Mouse (Mus musculus) liver, postnatal 0 days (tissue): ENCODE data around the gene Tpbgl. TPM values are rescaled to one million over a fixed set of nuclear protein-coding genes. Genes with fewer than 3 reads are reported as not detected.

Experiments used
- ATAC-seq: fragments of 200-750 bp; cut with Nextera tagmentation; 2 replicates; pipeline ENCODE4 v1.8.0; 2017; ENCODE audit warnings: mild to moderate bottlenecking, moderate library complexity
- DNase-seq: peaks from one replicate; pipeline ENCODE4 v3.0.0-alpha.2; 2016
- H3K27ac ChIP-seq: fragments of 300-500 bp; sonication (generic); 2 replicates; pipeline ENCODE4 v1.5.1; 2014; ENCODE audit warnings: antibody characterized with exemption, moderate library complexity, mild to moderate bottlenecking, low read depth
- H3K27me3 ChIP-seq: fragments of 300-500 bp; sonication (generic); 2 replicates; pipeline ENCODE4 v1.6.1; 2014; ENCODE audit warnings: low read length, control low read depth, mixed read lengths; ENCODE audit not compliant: insufficient read depth
- H3K36me3 ChIP-seq: fragments of 300-500 bp; sonication (generic); replicated peaks from 2 replicates; pipeline ENCODE4 v1.6.1; 2014; ENCODE audit warnings: mild to moderate bottlenecking, control low read depth, low read length, moderate library complexity, mixed read lengths; ENCODE audit not compliant: insufficient read depth
- H3K4me1 ChIP-seq: fragments of 300-500 bp; sonication (generic); 2 replicates; pipeline ENCODE4 v1.6.1; 2014; ENCODE audit warnings: antibody characterized with exemption, mild to moderate bottlenecking, control low read depth; ENCODE audit not compliant: insufficient read depth
- H3K4me2 ChIP-seq: fragments of 300-500 bp; sonication (generic); 2 replicates; pipeline ENCODE4 v1.6.1; 2014; ENCODE audit warnings: low read depth, mild to moderate bottlenecking, low read length, moderate library complexity, mixed read lengths
- H3K4me3 ChIP-seq: fragments of 300-500 bp; sonication (generic); 2 replicates; pipeline ENCODE4 v1.5.1; 2014; ENCODE audit warnings: low read depth, low read length
- H3K9ac ChIP-seq: fragments of 300-500 bp; sonication (generic); replicated peaks from 2 replicates; pipeline ENCODE4 v1.6.1; 2014; ENCODE audit warnings: mild to moderate bottlenecking, moderate library complexity
- H3K9me3 ChIP-seq: fragments of 300-500 bp; sonication (generic); 2 replicates; pipeline ENCODE4 v1.6.1; 2016; ENCODE audit warnings: mild to moderate bottlenecking, control low read depth, low read length, mixed read lengths
- CTCF ChIP-seq: sonication (generic); IDR thresholded peaks from 2 replicates; pipeline ENCODE4 v1.5.1; 2016; ENCODE audit warnings: antibody characterized with exemption, low read depth
- EP300 ChIP-seq: IDR thresholded peaks from 2 replicates; pipeline ENCODE4 v1.6.1; 2016; ENCODE audit warnings: antibody characterized with exemption, low read depth, mild to moderate bottlenecking
- WGBS: fragments of 180-500 bp; shearing (Covaris S2); extraction: QIAGEN DNeasy Blood & Tissue Kit; methylation state at CpG from one replicate; pipeline ENCODE4 v1.1.7; 2014; ENCODE audit not compliant: insufficient replicate concordance; 5-methylcytosine and 5-hydroxymethylcytosine counted together
- polyA plus RNA-seq: library from polyadenylated mRNA; unstranded; fragments of >200 nt; fragmentation: Nextera tagmentation; extraction: Ambion mirVana; gene quantifications from 2 replicates; pipeline ENCODE4 v1.2.1, GENCODE M21; 2015

Tpbgl gene
- polyA plus RNA-seq, 1 experiment from 2014 or later, result 0.55 TPM

- 62% methylated on average over 4 of the region's 4 CpGs for WGBS
- Histone ChIP-seq H3K9ac (no peak overlapping the region), H3K36me3 (no peaks in the 10 kb centered on the region), H3K27ac (no peak overlapping the region), H3K4me2 (no peak overlapping the region), H3K9me3 (no peaks in the 10 kb centered on the region), H3K4me1 (no peaks in the 10 kb centered on the region), H3K4me3 (no peak overlapping the region), H3K27me3 (no peaks in the 10 kb centered on the region)
- DNase-seq, result no peak
- no peak for ATAC-seq
- TF ChIP-seq EP300 (no peak), CTCF (no peak)
Measured at GRCm38 (mm10) chr7:99668802-99669201, 41.9 kb upstream of the Tpbgl start.

DNA sequence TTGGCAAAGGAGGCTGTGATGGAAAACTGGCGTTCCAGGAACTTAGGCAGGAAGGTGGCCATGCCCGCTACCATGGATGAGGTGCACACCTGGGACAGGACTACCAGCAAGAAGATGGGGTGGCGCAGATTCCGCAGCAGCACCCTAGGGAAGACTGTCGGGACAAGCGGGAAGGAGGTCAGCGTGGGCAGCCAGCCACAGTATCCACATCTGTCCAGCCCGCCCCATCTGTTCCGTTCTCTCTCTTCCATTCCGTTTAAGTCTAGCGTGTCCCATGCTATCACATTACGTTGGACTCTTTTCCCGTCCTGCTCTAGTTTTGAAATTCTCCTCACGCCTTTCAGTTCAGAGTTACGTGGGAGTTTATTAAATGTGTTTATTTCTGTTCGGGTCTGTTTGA is 40.2 kb upstream of the Tpbgl start:
- DNase-seq, result no peak
- Histone ChIP-seq H3K9me3 (no peaks in the 10 kb centered on the region), H3K4me2 (no peak overlapping the region), H3K27me3 (no peaks in the 10 kb centered on the region), H3K36me3 (no peaks in the 10 kb centered on the region), H3K4me1 (no peaks in the 10 kb centered on the region), H3K4me3 (no peak overlapping the region), H3K27ac (no peak overlapping the region), H3K9ac (no peak overlapping the region)
- ATAC-seq, result no peak
- TF ChIP-seq EP300, result no peak
- TF ChIP-seq CTCF, result no peak
- WGBS, result 91% methylated on average over 16 of the region's 16 CpGs

GRCm38 (mm10) chr7:99665731-99666452 is 39.0 kb upstream of the Tpbgl start:
- WGBS, result 80% methylated on average over 10 of the region's 10 CpGs
- H3K4me2 ChIP-seq, result no peak overlapping the region
- H3K36me3 ChIP-seq, result no peaks in the 10 kb centered on the region
- no peak for TF ChIP-seq EP300
- no peak for TF ChIP-seq CTCF
- no peaks in the 10 kb centered on the region for H3K27me3 ChIP-seq
- ATAC-seq (no peak), DNase-seq (no peak)
- no peak overlapping the region for H3K4me3 ChIP-seq
- no peak overlapping the region for H3K9ac ChIP-seq
- H3K4me1 ChIP-seq, result no peaks in the 10 kb centered on the region
- no peak overlapping the region for H3K27ac ChIP-seq
- H3K9me3 ChIP-seq, result no peaks in the 10 kb centered on the region

GRCm38 (mm10) chr7:99664571-99665485 is 37.9 kb upstream of the Tpbgl start:
- TF ChIP-seq CTCF (no peak), EP300 (no peak)
- Histone ChIP-seq H3K4me1 (no peaks in the 10 kb centered on the region), H3K27me3 (no peaks in the 10 kb centered on the region), H3K4me2 (no peak overlapping the region), H3K9ac (no peak overlapping the region), H3K36me3 (no peaks in the 10 kb centered on the region), H3K4me3 (no peak overlapping the region), H3K9me3 (no peaks in the 10 kb centered on the region), H3K27ac (no peak overlapping the region)
- WGBS, result 61% methylated on average over 11 of the region's 11 CpGs
- ATAC-seq, result no peak
- no peak for DNase-seq

DNA sequence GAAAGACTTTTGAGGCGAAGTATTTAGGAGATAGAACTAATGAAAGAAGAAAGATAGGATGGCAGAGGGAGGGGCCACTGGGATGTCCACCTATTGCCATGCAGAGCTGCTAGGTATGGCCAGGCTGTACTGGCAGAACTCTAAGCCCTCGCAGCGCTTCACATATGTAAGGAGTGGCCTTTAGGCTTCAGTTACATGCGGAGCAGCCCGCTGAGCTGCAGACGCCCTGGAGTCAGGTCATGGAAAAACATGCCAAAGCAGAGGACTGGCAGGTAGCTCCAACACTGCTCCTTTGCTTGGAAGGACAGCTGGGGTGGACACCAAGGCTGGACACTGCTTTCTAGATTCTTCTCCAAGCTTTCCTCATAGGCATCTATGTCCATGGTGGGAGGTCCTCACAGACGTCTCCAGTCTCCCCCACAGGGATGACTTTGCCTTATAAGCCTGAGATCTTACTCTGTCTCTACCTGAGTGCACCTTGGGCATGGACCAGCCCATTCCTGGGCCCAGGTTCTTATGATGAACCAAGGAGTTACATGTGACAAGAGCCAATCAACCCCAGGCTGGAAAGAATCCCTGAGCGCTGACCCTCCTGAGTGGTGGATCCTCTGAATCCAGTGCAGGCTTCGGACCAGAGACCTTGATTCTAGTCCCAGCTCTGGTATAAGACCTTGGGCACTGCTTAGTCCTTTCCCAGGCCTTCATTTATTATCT is 36.8 kb upstream of the Tpbgl start:
- 0 out of 2 replicates have a peak, but pooled peaks cover 5% of the 10 kb centered on the region for H3K27me3 ChIP-seq
- WGBS, result 79% methylated on average over 9 of the region's 9 CpGs
- DNase-seq (no peak), ATAC-seq (no peak)
- no peak overlapping the region for H3K4me3 ChIP-seq
- no peaks in the 10 kb centered on the region for H3K4me1 ChIP-seq
- H3K9ac ChIP-seq, result no peak overlapping the region
- H3K27ac ChIP-seq, result no peak overlapping the region
- no peak overlapping the region for H3K4me2 ChIP-seq
- TF ChIP-seq CTCF (no peak), EP300 (no peak)
- H3K9me3 ChIP-seq, result no peaks in the 10 kb centered on the region
- no peaks in the 10 kb centered on the region for H3K36me3 ChIP-seq

DNA sequence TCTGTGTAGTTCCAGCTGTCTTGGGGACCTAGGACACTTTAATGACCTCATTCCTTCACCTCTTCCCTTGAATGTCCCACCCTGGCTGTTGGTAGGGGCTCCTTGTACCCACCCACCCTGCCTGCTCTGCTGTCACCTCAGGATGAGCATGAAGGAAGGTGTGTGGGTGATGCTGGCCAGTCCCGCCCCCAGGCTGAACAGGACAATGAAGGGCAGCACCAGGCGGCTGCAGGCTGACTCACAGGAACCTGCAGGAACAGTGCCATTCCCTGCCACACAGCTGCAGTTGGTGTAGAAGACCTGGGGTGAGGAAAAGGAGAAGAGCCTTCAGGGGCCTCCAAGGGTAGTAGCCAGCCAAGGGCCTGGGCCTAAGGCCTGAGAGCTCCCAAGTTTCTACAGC is 35.4 kb upstream of the Tpbgl start:
- H3K4me2 ChIP-seq, result no peak overlapping the region
- no peak overlapping the region for H3K27ac ChIP-seq
- 56% methylated on average over 2 of the region's 2 CpGs for WGBS
- H3K4me3 ChIP-seq, result no peak overlapping the region
- TF ChIP-seq CTCF (no peak), EP300 (no peak)
- H3K9me3 ChIP-seq, result no peaks in the 10 kb centered on the region
- no peak for ATAC-seq
- 0 out of 2 replicates have a peak, but pooled peaks cover 6% of the 10 kb centered on the region for H3K27me3 ChIP-seq
- H3K9ac ChIP-seq, result no peak overlapping the region
- no peaks in the 10 kb centered on the region for H3K36me3 ChIP-seq
- no peak for DNase-seq
- no peaks in the 10 kb centered on the region for H3K4me1 ChIP-seq
